Mouse (Mus musculus) thymus, adult 2 months (tissue): ENCODE data around the gene Kat5. TPM values are rescaled to one million over a fixed set of nuclear protein-coding genes. Genes with fewer than 3 reads are reported as not detected.

Experiments used
- DNase-seq: peaks from one replicate; pipeline ENCODE4 v3.0.0; 2021
- H3K27ac ChIP-seq: fragments of 200-500 bp; 2 replicates; pipeline ENCODE4 v1.5.1; 2012; ENCODE audit warnings: low read length, control low read depth; ENCODE audit not compliant: control insufficient read depth, insufficient read depth
- H3K27me3 ChIP-seq: fragments of 200-500 bp; 2 replicates; pipeline ENCODE4 v1.6.1; 2012; ENCODE audit warnings: mild to moderate bottlenecking, low read length, moderate library complexity, mixed read lengths; ENCODE audit not compliant: control insufficient read depth, insufficient read depth
- H3K36me3 ChIP-seq: fragments of 200-500 bp; 2 replicates; pipeline ENCODE4 v1.6.1; 2012; ENCODE audit warnings: mild to moderate bottlenecking, low read length, moderate library complexity; ENCODE audit not compliant: control insufficient read depth, insufficient read depth
- H3K4me1 ChIP-seq: fragments of 200-500 bp; replicated peaks from 2 replicates; pipeline ENCODE4 v1.6.1; 2012; ENCODE audit warnings: low read length; ENCODE audit not compliant: control insufficient read depth, insufficient read depth
- H3K4me3 ChIP-seq: fragments of 200-500 bp; 2 replicates; pipeline ENCODE4 v1.5.1; 2012; ENCODE audit warnings: mild to moderate bottlenecking, low read length, control low read depth, moderate library complexity; ENCODE audit not compliant: control insufficient read depth, insufficient read depth
- CTCF ChIP-seq: fragments of 200-500 bp; IDR thresholded peaks from 2 replicates; pipeline ENCODE4 v1.5.1; 2012; ENCODE audit warnings: mild to moderate bottlenecking, control low read depth, low read length, moderate library complexity, borderline replicate concordance; ENCODE audit not compliant: control insufficient read depth, poor library complexity, insufficient read depth; ENCODE audit errors: extremely low read depth
- POLR2A ChIP-seq: fragments of 200-500 bp; IDR thresholded peaks from 2 replicates; pipeline ENCODE4 v1.6.1; 2012; ENCODE audit warnings: mild to moderate bottlenecking, low read length, control low read depth, moderate library complexity; ENCODE audit not compliant: control insufficient read depth, poor library complexity, insufficient read depth; ENCODE audit errors: extremely low read depth
- WGBS: fragments of 180-500 bp; shearing (Covaris S2); methylation state at CpG from one replicate; pipeline ENCODE4 v1.1.7; 2018; 5-methylcytosine and 5-hydroxymethylcytosine counted together
- polyA plus RNA-seq: library from polyadenylated mRNA; depleted of rRNA; stranded (reverse); fragments of >200 nt; gene quantifications from 2 replicates; pipeline ENCODE4 v1.2.3, GENCODE M21; 2012

Gene Kat5
- polyA plus RNA-seq, 1 experiment, result 90.0 TPM

- Histone ChIP-seq H3K36me3 (no peaks in the 10 kb centered on the region), H3K27me3 (no peaks in the 10 kb centered on the region), H3K4me1 (peaks cover 26% of the 10 kb centered on the region), H3K4me3 (no peak overlapping the region), H3K27ac (no peak overlapping the region)
- 100% methylated on average over 1 of the region's 1 CpGs for WGBS
- TF ChIP-seq POLR2A, result no peak
- no peak for TF ChIP-seq CTCF
- DNase-seq, result no peak
Observed at GRCm38 (mm10) chr19:5575336-5575735, 34.7 kb downstream of the Kat5 start.

- no peaks in the 10 kb centered on the region; the same call in 1 of the 2 replicates for H3K36me3 ChIP-seq
- no peaks in the 10 kb centered on the region for H3K27me3 ChIP-seq
- no peak overlapping the region for H3K27ac ChIP-seq
- H3K4me1 ChIP-seq, result peaks cover 41% of the 10 kb centered on the region
- 53% methylated on average over 19 of the region's 19 CpGs for WGBS
- TF ChIP-seq POLR2A (no peak), CTCF (no peak)
- no peak for DNase-seq
- H3K4me3 ChIP-seq, result no peak overlapping the region
Observed at GRCm38 (mm10) chr19:5572331-5573125, 37.5 kb downstream of the Kat5 start.

- peaks cover 45% of the 10 kb centered on the region for H3K4me1 ChIP-seq
- no peak overlapping the region for H3K4me3 ChIP-seq
- 12% methylated on average over 5 of the region's 5 CpGs for WGBS
- TF ChIP-seq POLR2A, result no peak
- TF ChIP-seq CTCF, result no peak
- H3K27me3 ChIP-seq, result no peaks in the 10 kb centered on the region
- no peaks in the 10 kb centered on the region; the same call in 1 of the 2 replicates for H3K36me3 ChIP-seq
- DNase-seq, result peak; percentile 49
- H3K27ac ChIP-seq, result peak overlapping the region; percentile 59; the same call in 1 of the 2 replicates
Observed at GRCm38 (mm10) chr19:5571831-5572230, 38.2 kb downstream of the Kat5 start.

GRCm38 (mm10) chr19:5570353-5571246 is 39.4 kb downstream of the Kat5 start:
- Histone ChIP-seq H3K27me3 (no peaks in the 10 kb centered on the region), H3K36me3 (no peaks in the 10 kb centered on the region; the same call in 1 of the 2 replicates), H3K4me1 (peaks cover 53% of the 10 kb centered on the region), H3K4me3 (no peak overlapping the region), H3K27ac (peak overlapping the region; percentile 14; the same call in 1 of the 2 replicates)
- 95% methylated on average over 32 of the region's 32 CpGs for WGBS
- no peak for TF ChIP-seq POLR2A
- TF ChIP-seq CTCF, result no peak
- no peak for DNase-seq

GRCm38 (mm10) chr19:5569521-5569920 is 40.5 kb downstream of the Kat5 start:
- 92% methylated on average over 10 of the region's 10 CpGs for WGBS
- H3K4me3 ChIP-seq, result no peak overlapping the region
- no peak overlapping the region for H3K27ac ChIP-seq
- DNase-seq, result no peak
- H3K27me3 ChIP-seq, result no peaks in the 10 kb centered on the region
- H3K4me1 ChIP-seq, result peaks cover 53% of the 10 kb centered on the region
- no peak for TF ChIP-seq CTCF
- TF ChIP-seq POLR2A, result no peak
- H3K36me3 ChIP-seq, result no peaks in the 10 kb centered on the region; the same call in 1 of the 2 replicates

- 3% methylated on average over 27 of the region's 27 CpGs for WGBS
- Histone ChIP-seq H3K36me3 (no peaks in the 10 kb centered on the region; the same call in 1 of the 2 replicates), H3K27ac (peak overlapping the region; percentile 12; the same call in 1 of the 2 replicates), H3K4me1 (peaks cover 53% of the 10 kb centered on the region), H3K4me3 (peak overlapping the region; percentile 88), H3K27me3 (no peaks in the 10 kb centered on the region)
- peak; percentile 98 for TF ChIP-seq CTCF
- no peak for TF ChIP-seq POLR2A
- DNase-seq, result peak; percentile 82
Observed at GRCm38 (mm10) chr19:5568470-5569140, 41.4 kb downstream of the Kat5 start.
